Mouse (Mus musculus) heart, adult 18-20 months (tissue): ENCODE measurements at regions not wholly inside any gene's neighbourhood (a gene's known extent, or its start where the extent isn't known, plus 50 kb on each side); places are given as distances from the start of the nearest gene placed in this dataset.
A peak's percentile ranks its signal among the peaks of the same experiment; 100 is the strongest.

ENCODE experiments used
- DNase-seq, 2 experiments: peaks; one replicate each; pipeline ENCODE4 v3.0.0; 2021 to 2022; ENCODE audit warnings: mixed read lengths in 1 of 2

DNA sequence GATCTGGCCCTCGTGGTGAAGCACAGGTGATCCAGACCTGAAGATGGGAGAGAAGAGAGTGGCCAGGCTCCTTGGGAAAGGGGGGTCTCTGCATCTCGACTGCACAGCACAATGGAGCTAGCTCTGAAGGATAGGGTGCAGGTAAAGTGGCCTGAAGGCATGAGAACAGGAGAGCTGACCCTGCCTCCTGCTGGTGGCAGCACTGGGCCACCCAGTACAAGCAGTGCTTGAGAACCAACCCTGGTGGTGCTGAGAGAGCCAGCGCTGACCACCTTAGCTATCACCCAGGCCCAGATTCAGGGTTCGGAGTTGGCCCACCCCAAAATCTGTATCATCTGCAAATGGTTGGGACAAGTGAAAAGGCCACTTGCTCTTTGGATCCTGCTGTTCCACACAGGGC lies 66.2 kb downstream of the A730009L09Rik start:
- no peak for DNase-seq

GRCm38 (mm10) chr16:84583323-84583722 lies 68.4 kb downstream of the A730009L09Rik start:
- peak; percentile 7 to 47 for DNase-seq

DNA sequence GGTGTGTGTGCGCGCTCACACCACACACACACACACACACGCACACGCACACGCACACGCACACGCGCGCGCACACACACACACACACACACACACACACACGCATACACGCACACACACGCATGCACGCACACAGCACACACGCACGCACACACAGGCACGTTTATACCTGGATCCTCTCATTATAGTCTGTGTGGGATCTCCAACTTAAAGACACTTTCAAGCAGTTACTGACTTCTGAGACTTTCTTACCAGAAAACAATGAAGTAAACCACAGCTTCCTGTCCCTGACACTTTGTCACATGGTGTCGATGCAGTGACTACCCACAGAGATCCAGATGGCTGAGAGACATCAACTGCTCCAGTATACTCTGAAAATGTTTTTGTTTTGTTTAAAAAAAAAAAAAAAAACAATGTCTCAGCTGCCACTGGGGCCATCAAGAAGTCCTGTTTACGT lies 68.9 kb downstream of the A730009L09Rik start:
- peak in 1 of 2 experiments; percentile 21 for DNase-seq

DNA sequence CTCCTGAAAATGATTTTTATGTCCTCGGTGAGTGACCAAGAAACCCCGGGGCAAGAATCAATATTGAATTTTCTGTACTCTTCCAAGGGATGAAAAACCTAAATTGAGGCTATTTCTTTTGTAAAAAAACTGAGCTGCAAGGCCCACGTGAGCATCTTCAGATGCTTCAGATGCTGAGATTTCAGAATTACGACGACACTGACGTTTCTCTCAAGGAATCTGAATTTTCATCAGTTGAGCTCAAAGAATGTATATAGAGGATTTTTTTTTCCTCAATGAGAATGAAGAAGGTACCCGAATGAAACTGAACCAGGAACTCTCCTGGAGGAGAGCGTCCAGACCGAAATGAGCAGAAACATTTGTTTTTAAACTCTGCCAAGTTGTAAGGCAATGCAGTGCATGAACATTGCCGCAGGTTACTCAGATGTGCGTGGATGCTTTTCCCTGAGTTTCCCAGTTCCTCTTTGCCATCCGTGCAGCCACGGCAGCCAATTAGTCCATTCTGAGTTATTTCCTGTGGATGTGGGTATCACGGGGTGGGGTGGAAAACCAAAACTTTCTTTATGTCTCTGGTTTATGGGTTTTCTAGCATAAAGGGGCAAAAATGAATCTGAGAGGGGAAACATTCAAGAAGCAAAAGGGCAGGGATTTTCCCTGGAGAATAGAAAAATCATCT lies 69.9 kb downstream of the A730009L09Rik start:
- no peak for DNase-seq

- DNase-seq: no peak
These were observed 78.1 kb downstream of the A730009L09Rik start for GRCm38 (mm10) chr16:84592978-84593377.

GRCm38 (mm10) chr16:84602969-84603368 lies 88.0 kb downstream of the A730009L09Rik start:
- DNase-seq: no peak

- DNase-seq: no peak
These were observed 88.7 kb downstream of the A730009L09Rik start for GRCm38 (mm10) chr16:84603465-84604205.

DNA sequence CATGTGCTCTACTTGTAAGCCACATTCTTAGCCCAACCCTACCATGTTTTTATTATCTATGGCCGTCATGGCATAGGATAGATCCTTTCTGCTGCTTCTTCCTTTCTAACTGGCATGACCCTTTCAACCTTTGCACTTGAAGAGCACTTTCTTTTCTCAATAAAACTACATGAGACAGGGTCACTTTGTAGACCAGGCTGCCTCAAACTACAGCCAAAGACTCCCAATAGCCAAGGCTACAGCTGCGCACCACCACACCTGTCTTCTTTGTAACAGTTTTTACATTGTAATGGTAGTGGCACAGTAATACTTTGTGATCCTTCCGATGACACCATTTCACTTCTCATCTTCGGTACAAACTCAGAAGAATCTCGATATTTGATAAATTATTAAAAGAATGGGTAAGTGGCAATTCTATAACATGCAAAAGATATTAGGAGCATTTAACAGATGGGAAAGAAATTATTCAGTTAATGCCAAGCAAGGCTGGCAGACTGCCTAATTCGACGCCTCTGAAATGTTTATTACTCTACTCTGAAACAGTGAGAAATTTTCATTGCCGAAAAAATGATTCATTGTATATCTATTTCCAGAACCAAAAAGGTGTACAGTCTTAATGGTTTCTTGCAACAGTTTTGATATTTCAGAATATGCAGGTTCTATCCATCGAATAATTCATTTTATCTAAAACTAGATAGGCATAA lies 89.5 kb downstream of the A730009L09Rik start:
- DNase-seq: no peak

GRCm38 (mm10) chr16:84606010-84606803 lies 91.3 kb downstream of the A730009L09Rik start:
- DNase-seq: no peak

DNA sequence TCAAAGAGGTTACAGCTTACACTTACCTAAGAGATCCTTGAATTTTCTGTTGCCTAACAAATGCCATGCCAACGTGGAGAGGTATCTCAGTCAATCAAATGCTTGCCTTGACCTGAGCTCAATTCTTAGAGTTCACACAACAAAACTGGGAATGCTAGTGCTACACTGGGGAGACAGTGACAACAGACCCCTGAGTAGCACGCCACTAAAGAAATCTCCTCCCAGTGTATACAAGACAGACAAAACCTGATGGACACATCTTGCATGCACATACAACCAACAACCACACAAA lies 91.8 kb downstream of the A730009L09Rik start:
- DNase-seq: no peak

GRCm38 (mm10) chr16:84607503-84607902 lies 92.6 kb downstream of the A730009L09Rik start:
- no peak for DNase-seq

DNA sequence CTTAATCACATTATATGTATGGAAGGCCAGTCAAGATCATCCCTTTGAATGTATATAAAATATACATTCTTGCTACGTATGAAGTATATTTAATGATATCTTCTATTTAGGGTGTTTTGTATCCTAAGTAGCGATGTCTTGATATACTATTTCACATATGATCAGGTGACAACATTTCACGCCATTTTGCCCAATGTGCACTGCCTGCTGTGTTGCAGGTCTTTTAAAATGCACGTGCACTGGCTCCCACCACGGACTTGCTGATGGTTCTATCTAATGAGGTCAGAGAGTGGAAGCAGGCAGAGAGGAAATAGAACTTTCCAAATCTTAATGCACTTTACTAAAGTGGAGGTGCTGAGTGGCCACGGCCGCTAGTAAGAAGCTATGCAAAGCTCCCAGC lies 100.8 kb downstream of the A730009L09Rik start:
- no peak for DNase-seq

DNA sequence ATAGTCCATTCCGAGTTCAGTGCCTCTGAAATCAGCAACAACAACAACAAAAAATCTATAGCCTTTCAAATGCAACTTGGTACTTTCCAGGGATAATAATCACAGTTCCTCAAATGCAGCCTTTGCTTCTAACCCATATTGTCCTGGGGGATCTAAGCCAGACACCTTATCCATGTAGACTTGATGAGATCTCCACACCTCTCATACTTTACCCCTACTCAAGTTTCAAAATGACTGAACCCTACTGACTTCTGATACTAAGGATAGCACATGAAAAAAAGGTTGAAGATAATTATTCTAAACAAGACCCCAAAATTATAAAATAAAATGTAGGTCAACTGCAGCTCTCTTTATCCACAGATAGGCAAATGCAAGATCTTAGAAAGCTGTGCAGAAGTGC lies 101.2 kb downstream of the A730009L09Rik start:
- DNase-seq: no peak

GRCm38 (mm10) chr16:84618379-84618778 lies 103.5 kb downstream of the A730009L09Rik start:
- no peak for DNase-seq

GRCm38 (mm10) chr16:84619876-84620275 lies 105.0 kb downstream of the A730009L09Rik start:
- no peak for DNase-seq

- DNase-seq: no peak
These were observed 105.9 kb downstream of the A730009L09Rik start for GRCm38 (mm10) chr16:84620861-84621260.

DNA sequence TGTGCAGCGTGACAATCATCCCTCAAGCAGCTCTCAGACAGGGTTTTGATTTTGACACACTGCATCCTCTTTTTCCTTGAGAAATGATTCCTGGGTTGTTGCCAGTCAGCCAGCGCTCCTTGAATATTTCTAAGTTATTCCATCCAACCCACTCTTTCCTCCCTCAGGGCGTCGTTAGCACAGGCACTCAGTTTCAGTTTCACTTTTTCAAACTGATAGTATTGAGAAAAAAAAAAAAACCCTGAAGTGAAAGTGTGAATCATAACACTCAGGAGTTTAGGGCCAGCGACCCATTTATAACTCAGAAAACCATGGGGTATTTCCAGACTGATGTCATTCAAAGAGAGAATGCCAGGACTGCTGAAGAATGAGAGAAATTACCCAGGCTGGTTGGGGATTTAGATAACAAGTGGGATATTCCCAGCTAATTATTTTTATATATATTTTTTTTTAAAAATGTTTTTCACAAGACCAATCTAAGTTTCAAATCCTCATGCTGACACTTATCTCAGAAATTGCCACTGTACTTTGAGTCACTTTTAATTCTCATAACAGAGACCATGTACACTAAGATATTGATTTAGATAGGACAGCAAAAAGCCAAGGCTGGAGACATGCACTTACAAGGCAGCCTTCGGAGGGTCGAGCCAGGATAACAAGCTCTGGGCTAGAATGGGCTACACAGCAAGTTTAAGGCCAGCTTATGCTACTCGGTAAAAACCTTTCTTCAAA lies 106.5 kb downstream of the A730009L09Rik start:
- peak; percentile 54 to 63 for DNase-seq

DNA sequence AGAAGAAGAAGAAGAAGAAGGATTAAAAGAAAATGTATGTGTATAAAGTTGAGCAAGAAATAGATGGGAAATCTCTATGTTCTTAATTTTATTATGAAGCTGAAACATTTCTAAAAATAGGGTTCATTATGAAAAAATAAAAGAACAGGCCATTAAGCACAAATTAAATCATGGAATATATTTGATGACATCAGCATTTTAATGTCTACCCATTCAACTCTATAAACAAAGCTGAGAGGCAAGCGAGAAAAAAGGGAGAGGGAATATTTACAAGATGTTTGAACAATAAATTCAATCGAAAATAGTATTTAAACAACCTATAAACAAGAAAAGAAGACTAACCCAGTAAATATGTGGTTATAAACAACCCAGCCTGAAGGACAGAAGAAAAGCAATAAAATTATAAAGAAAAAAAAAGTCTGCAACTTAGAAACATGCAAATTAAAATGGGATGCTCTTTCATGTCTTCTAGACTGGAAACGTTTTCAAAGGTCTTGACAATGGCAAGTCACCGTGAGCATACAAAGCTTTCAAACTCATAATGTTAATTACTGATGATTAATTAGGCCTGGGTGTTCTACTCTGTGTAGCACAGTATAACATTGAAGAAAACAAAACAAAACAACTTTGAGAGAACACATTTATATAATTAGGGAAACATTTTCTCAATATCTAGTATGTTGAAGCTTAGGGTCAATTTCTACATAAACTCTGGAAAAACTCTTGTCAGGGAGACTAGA lies 108.6 kb downstream of the A730009L09Rik start:
- no peak for DNase-seq

- no peak for DNase-seq
These were observed 109.7 kb downstream of the A730009L09Rik start for GRCm38 (mm10) chr16:84624443-84625109.

DNA sequence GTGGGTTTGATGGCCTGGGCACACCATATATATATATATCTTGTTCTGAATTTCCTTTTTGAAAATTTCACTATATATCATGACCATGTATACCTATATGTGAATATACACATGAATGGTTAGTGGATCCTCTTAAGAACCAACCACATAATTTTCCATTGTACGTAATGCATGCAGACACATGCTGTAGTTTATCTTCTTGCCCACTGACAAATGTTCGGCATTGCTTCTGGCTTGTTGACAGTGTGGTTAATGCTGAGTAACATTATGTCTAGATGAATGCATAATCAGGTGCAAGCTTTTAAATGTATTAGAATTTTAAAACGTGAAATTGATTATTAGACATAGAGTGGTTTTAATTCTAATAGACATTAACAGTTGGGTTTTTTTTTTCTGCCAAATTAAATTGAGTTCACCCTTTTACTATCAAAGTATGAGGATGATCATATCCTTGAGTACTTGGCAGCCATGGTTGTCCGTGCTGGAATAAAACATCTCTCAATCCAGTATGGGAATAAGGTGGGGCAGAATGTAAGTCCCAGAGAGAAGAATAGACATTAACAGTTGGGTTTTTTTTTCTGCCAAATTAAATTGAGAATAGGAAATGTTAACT lies 110.3 kb downstream of the A730009L09Rik start:
- no peak for DNase-seq
